Mouse (Mus musculus) liver, adult 2 months (tissue): ENCODE data around the gene Racgap1.

Experiments used
- CTCF ChIP-seq: fragments of 200-500 bp; IDR thresholded peaks from 2 replicates; pipeline ENCODE4 v1.5.1; 2011; ENCODE audit warnings: low read depth, low read length, control low read depth
- POLR2A ChIP-seq: fragments of 200-500 bp; IDR thresholded peaks from 2 replicates; pipeline ENCODE4 v1.6.1; 2011; ENCODE audit warnings: low read length, control low read depth; ENCODE audit not compliant: insufficient read depth; ENCODE audit errors: extremely low read depth

- TF ChIP-seq CTCF (no peak), POLR2A (no peak)
Measured at GRCm38 (mm10) chr15:99700219-99701106, 49.0 kb upstream of the Racgap1 start.
